Mouse (Mus musculus) left cerebral cortex, adult 2 months (tissue): ENCODE results near the gene Snx27. TPM values are rescaled to one million over a fixed set of nuclear protein-coding genes. Genes with fewer than 3 reads are reported as not detected.

ENCODE experiments used
- DNase-seq, 2 experiments: peaks; one replicate each; pipeline ENCODE4 v3.0.0; 2021 to 2022; ENCODE audit warnings: low spot score in 2 of 2, mixed read lengths in 1 of 2; ENCODE audit errors: extremely low spot score in 1 of 2
- H3K27ac ChIP-seq: fragments of 200-600 bp; 2 replicates; pipeline ENCODE4 v1.8.1; 2022
- H3K4me3 ChIP-seq: fragments of 200-600 bp; 2 replicates; pipeline ENCODE4 v1.8.1; 2022
- CTCF ChIP-seq: fragments of 200-600 bp; IDR thresholded peaks from 2 replicates; pipeline ENCODE4 v1.8.1; 2022; ENCODE audit warnings: antibody characterized with exemption, mild to moderate bottlenecking, moderate library complexity
- intact Hi-C: fragments of 180-260 bp; cut with DNase I; formaldehyde crosslinking; loops from one replicate; pipeline ENCODE4 v1.15.1; 2025
- long read RNA-seq, 2 experiments: library from polyadenylated mRNA; stranded (forward); transcript quantifications; one replicate each; pipeline ENCODE4 v2.0.0; 2021; ENCODE audit warnings: borderline mapping rate in 2 of 2
- total RNA-seq, 2 experiments: library from RNA; stranded (reverse); gene quantifications; 2 replicates each; pipeline ENCODE4 v1.2.3; 2021

Snx27 gene
- total RNA-seq: 100 to 1,000 TPM; 102 to 107 TPM
- long read RNA-seq, experiment 1, full-length matches to known transcripts: 45 of 80 reads
- long read RNA-seq, experiment 1, partial matches to known transcripts: 3 of 80 reads
- long read RNA-seq, experiment 1, other reads (novel, unspliced or antisense): 32 of 80 reads
- long read RNA-seq, experiment 2, full-length matches to known transcripts: 46 of 75 reads
- long read RNA-seq, experiment 2, partial matches to known transcripts: 2 of 75 reads
- long read RNA-seq, experiment 2, other reads (novel, unspliced or antisense): 27 of 75 reads

DNA sequence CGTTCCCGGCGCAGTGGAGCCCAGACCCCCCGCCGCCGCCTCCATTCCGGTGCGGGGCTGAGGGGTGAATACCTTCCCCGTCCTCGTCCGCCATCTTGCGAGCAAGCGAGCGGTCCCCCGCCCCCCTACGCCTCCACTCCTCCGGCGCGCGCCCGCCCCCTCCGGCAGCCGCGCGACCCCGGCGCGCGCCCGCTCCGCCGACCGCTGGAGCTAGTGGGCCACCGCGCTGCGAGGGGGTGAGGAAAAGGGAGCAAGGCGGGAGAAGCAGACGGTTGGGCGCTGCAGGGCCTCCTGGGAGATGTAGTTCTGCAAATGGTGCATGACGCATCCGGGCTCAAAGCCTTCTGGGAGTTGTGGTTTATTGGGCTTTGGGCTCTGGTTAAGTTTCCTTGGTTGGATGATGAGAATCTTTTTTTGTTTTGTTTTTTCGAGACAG is at the start of gene Snx27:
Gene Snx27 (minus strand): TSS at position 261 of the 436 bp plus-strand sequence.
- H3K27ac ChIP-seq: peak within 1 kb of the TSS; percentile 98
- peak within 1 kb of the TSS; percentile 97 for H3K4me3 ChIP-seq
- intact Hi-C loops: loop anchor here (2.0 to 5.0 kb wide), 3 partner anchors 125 to 255 kb away; partner anchors contain the start of genes Mrpl9, Oaz3 and Pogz
- peak; percentile 83 to 91 for DNase-seq
- TF ChIP-seq CTCF: no peak; the same call in 1 of the 2 replicates

DNA sequence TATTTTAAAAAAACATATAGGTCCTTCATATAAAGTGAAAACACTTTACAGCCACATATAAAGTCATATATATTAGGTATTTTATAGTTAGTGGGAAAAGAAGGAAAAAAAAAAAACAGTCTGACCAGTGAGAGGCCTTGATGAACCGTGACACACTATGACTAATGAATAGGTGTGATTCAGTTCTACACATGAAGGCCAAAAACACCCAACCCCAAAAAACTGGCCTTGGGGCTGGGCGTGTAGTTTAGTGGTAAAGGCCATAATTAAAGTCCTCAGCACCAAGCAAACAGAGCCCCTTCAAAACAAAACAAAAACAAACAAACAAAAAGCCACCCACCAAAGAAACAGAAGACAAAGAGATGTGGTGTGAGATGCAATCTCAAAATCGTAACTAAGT is 47.4 kb upstream of the Snx27 start:
- no peak overlapping the region for H3K4me3 ChIP-seq
- no peak for DNase-seq
- intact Hi-C loops: no loop called here

DNA sequence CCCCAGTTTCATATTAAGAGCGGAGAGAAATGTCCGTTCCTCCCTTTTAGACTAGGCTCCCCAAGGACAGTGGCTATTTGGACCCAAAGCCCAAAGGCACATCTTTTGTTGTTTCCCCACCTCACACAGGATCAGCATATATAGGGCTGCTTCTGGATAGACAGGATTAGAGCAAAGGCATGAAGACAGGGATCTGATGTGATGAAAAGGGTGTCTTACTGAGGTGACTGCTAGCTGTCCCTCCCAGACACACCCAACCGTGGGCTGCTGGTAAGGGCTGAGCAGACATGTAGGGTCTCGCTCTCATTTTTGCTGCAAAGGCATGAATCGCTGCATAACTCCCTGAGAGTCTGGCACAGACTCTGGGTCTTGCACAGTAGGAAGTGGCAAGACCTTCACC is 46.2 kb upstream of the Snx27 start:
- no peak for TF ChIP-seq CTCF
- Histone ChIP-seq H3K27ac (no peak overlapping the region), H3K4me3 (no peak overlapping the region)
- DNase-seq: no peak
- intact Hi-C loops: no loop called here

More for the DNA sequence above, 47.4 kb upstream of the Snx27 start:
- no peak overlapping the region for H3K27ac ChIP-seq
- no peak for TF ChIP-seq CTCF

DNA sequence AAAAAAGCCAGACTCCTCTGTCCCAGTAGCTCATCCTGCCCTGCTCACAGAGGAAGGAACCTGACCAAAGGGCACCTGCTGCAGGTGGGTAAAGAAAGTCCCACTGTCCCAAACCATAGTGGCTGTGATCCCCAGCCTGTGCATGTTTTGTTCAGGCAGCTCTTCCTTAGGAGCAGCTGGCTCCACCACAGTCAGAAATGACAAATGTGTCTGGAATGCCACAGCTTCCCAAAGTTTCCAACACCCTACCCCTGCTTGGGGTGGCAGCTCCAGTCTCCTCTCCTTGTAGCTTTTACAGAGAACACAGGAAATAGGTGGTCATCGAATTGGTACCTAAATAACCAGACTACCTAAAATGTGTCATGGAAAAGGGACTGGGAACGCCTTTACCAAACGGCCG is 41.8 kb upstream of the Snx27 start:
- intact Hi-C loops: no loop called here
- no peak for TF ChIP-seq CTCF

DNA sequence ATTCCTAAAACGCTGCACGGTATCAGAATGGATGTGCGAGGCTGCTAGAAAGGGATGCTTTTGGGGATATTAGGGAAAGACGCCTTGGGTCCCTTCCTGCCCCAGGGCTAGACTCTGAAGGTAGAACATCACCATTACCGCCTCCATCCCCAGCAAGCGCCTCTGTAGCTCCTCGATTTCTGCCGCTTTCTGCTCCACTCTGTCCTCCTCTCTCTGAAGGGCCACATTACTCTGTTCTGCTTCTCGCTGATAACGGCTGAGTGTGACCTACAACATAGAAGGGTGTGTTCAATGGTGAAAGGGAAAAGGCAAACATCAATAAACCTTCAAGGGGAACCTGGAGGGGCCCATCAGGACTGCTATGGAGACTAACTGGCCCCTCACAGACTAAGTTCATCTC is 40.0 kb upstream of the Snx27 start:
- intact Hi-C loops: no loop called here
- no peak for TF ChIP-seq CTCF

More for the DNA sequence above, 41.8 kb upstream of the Snx27 start:
- Histone ChIP-seq H3K4me3 (no peak overlapping the region), H3K27ac (no peak overlapping the region)
- no peak for DNase-seq

DNA sequence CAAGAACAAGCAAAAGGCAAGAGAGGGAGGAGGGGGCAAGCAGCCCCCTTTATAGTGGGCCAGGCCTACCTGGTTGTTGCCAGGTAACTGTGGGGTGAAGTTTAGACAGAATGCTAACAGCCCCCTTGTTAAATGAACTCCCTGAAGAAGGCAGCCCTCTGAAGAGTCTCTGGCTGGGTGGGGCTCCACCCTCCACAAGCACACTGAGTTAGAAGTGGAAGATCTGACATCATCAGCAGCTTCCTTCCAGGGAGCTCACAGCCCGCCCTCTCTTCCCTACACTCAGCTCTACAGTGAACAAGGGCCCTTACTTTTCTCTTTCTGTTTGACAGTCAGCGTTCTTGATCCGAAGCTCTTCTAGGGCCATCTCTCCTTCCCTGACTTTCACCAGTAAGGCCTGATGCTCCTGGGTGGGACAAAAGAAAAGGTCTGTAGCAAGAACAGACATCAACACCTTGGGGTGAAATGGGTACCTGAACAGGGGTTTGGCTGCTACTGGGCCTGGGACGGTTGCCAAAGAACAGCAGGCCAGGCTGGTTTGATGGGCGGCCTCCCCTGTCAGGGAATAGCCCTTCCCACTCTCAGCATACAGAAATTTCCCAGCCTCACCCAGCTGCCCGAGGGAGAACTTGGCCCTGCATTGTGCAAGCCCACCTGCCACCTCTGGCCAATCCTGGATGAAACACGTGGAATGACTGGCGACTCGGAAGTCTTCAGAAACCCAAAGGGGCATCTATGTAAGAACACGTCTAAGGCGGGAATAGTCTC is 39.4 kb upstream of the Snx27 start:
- TF ChIP-seq CTCF: no peak
- intact Hi-C loops: no loop called here
- DNase-seq: no peak

More for the DNA sequence above, 40.0 kb upstream of the Snx27 start:
- H3K27ac ChIP-seq: no peak overlapping the region
- no peak for DNase-seq
- H3K4me3 ChIP-seq: no peak overlapping the region

DNA sequence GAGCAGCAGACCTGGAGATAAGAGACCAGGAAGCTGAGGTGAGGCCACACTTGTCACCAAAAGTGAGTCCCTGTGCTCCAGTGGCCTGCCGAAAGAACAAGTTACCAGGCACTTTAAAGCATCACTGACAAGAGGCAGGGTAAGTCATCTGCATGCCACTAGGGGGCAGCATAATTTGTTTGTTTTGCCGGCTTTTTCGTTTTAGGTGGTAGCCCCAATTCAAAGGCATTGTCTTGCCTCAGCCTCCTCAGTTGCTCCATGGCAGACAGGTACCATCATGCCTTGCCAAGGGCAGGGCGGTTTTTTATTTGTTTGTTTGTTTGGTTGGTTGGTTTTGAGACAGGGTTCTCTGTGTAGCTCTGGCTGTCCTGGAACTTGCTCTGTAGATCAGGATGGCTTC is 34.2 kb upstream of the Snx27 start:
- TF ChIP-seq CTCF: peak; percentile 81
- peak in 1 of 2 experiments; percentile 18 for DNase-seq
- no peak overlapping the region for H3K27ac ChIP-seq
- H3K4me3 ChIP-seq: no peak overlapping the region
- intact Hi-C loops: loop anchor here (2.0 to 10.0 kb wide), 2 partner anchors 108 to 286 kb away; no protein-coding TSS in a partner anchor

More for the DNA sequence above, 39.4 kb upstream of the Snx27 start:
- Histone ChIP-seq H3K27ac (no peak overlapping the region), H3K4me3 (no peak overlapping the region)

DNA sequence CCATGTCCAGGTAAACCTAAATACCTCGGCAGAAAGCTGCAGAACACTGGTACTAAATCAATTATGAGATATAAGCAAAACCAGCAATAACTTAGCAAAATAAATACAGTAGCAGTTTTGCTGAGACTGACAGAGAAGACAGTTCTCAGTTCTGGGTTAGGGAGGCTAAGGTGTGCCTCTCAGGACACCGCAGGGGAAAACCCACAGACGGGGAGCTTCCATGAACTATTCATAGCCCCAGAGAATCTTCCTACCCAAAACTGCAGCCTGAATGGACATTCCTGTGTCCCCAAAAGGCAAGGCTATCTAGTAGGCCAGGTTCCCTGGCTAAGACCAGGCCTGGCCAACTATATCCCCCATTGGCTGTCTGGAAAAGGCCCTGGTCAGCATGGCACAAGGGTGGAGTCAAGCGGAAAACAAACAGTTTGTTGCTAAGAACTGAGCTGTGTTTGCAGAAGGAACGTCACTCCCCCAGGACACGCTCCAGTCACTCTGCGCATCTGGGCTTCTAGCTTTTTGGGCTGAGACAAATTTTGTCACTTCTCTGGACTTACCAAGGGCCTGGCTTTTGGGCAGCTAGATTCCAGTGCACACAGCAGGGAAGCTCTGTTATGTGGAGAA is 30.9 kb upstream of the Snx27 start:
- no peak for DNase-seq
- H3K27ac ChIP-seq: no peak overlapping the region
- intact Hi-C loops: loop anchor here (10.0 kb wide), 1 partner anchor 111 kb away; no protein-coding TSS in a partner anchor
- H3K4me3 ChIP-seq: no peak overlapping the region
- TF ChIP-seq CTCF: no peak

DNA sequence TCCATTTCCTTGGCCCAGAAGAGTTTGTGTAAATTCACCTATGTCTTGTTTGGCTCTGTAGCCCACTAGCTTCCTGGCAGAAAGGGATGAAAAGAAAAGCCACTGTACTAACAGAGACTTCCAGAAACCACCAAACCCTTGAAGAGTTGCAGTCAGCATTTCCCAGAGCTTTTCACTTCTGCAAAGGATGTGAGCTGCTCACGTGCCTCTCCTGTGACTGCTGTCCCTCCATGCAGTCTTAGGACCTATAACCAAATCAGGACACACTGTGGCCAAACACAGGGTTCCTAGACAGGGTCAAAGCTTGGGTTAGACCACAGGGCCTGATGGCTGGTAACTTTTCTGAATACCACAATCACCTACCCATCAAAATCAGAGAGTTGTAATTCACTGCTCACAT is 29.8 kb upstream of the Snx27 start:
- TF ChIP-seq CTCF: no peak
- Histone ChIP-seq H3K4me3 (no peak overlapping the region), H3K27ac (no peak overlapping the region)
- intact Hi-C loops: loop anchor here (10.0 kb wide), 1 partner anchor 113 kb away; no protein-coding TSS in a partner anchor
- no peak for DNase-seq

DNA sequence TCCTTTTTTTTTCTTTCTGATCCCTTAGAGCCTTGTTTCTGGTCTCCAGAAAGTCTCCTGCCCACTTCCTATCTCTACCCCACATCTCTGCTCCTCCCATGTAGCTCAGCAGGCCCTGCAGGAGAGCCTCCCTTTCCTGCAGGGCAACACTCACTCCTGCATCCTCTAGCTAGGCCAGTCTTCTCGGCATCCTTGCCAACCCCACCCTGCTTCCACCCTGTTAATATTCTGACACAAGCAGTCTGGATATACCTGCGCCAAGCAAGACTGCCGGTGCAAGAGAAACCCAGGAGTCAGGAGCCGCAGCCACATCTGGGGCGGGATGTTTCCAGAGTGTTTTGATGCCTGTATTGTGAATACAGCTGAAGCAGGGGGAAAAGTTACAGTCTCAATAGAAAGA is 29.3 kb upstream of the Snx27 start:
- Histone ChIP-seq H3K27ac (no peak overlapping the region), H3K4me3 (no peak overlapping the region)
- no peak for TF ChIP-seq CTCF
- no peak for DNase-seq
- intact Hi-C loops: loop anchor here (10.0 kb wide), 1 partner anchor 113 kb away; no protein-coding TSS in a partner anchor

DNA sequence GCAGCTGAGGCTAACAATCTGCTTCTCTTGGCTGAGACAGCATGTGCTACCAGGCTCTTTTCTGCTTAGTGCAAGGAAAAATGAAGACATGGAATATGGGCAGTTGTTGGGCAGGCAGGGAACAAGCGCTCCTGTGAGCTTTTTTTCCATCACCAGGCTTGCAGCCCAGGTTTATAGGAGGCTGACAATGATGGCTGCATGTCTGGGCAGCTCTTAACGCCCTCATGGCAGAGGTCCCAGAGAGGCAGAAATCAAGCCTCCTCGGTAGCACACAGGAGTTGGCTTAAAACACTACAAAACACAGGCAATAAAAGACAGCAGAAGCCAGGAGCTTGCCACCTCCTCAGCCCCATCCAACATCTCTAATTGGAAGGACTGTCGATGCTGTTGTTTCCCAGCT is 28.8 kb upstream of the Snx27 start:
- no peak for TF ChIP-seq CTCF
- DNase-seq: peak in 1 of 2 experiments; percentile 15
- H3K4me3 ChIP-seq: no peak overlapping the region
- intact Hi-C loops: loop anchor here (10.0 kb wide), 1 partner anchor 113 kb away; no protein-coding TSS in a partner anchor
- peak overlapping the region; percentile 30; the same call in 1 of the 2 replicates for H3K27ac ChIP-seq

DNA sequence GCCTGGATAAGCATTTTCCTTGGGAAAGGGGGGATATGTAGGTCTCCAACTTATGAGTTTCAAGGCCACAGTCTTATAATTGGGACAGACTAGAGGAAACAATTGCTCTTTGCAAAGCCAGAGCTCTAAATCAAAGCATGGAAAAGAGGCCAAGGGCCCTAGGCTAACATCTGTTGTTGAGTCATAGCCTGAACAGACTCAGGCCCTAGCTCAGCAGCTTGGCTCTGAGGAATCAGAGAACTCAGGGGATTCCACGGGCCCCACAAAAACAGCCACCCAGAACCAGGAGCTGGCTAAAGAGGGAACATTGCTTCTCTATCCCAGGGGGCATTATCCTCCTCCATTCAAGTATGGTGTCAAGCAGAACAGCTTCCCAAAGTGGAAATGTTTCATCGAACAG is 28.1 kb upstream of the Snx27 start:
- no peak overlapping the region for H3K27ac ChIP-seq

More for the DNA sequence above, 28.1 kb upstream of the Snx27 start:
- no peak for DNase-seq
- no peak overlapping the region for H3K4me3 ChIP-seq
- intact Hi-C loops: loop anchor here (10.0 kb wide), 1 partner anchor 114 kb away; no protein-coding TSS in a partner anchor
- TF ChIP-seq CTCF: no peak
